Mouse (Mus musculus) megakaryocyte, embryonic 14.5 days (primary cell): ENCODE data around the gene Bach2.

Source experiments
- FLI1 ChIP-seq: IDR thresholded peaks from 2 replicates; pipeline ENCODE4 v1.6.1; 2012; ENCODE audit warnings: low read length, inconsistent platforms, mixed read lengths
- GATA1 ChIP-seq: IDR thresholded peaks from 3 replicates; pipeline ENCODE4 v1.6.1; 2012; ENCODE audit warnings: mixed read lengths, low read length, inconsistent platforms, borderline replicate concordance

DNA sequence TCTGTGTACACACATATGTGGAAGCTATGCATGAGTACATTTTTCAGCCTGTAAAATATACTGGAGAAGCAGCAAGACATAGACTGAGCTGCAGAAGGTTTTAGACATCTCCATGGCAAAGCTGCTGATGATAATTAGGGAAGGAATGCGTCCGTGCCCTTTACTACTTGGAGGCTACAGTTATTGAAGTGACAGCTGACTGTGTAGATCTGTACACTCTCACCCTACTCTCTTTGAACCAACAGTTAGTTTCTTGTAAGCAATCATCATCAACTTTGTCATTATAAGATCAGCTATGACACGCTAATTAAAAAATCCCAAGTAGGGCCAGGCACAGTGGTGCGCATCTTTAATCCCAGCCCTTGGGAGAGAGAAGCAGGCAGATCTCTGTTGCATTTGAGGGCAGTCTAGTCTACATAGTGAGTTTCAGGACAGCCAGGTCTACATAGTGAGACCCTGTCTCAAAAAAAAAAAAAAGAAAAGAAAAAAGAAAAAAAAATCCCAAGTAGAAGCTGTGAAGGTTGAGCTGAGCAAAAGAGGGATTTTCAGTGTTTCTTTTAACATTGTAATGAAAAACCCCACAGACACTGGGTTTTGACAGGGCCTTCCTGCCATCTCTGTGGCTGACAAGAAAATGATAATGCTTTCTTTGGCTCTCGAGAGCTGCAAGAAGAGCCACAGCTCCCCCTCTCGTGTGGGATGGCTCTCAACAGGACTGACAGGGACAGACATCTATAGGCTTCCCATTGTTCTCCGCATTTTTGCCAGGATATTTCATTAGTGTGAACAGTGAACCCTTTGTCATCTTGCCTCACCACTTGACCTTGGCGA is 322.3 kb downstream of the Bach2 start:
- no peak for TF ChIP-seq GATA1
- no peak for TF ChIP-seq FLI1
